Mouse (Mus musculus): ENCODE results near the gene Cd7. TPM values are rescaled to one million over a fixed set of nuclear protein-coding genes. Genes with fewer than 3 reads are reported as not detected.
"Not testable (repeated sequence)": the region's sequence is repeated elsewhere in the genome, so short reads cannot be mapped to it uniquely, and the experiment has no call there.

Cd7 gene
- polyA plus RNA-seq (2015; fragmentation: Nextera tagmentation; extraction: Ambion mirVana): 17.9 and 25.7 TPM in 2 replicates

- peak; percentile 58 for DNase-seq (ENCODE audit: low spot score)
These were observed at the start of gene Cd7 for GRCm38 (mm10) chr11:121039302-121039701. Gene Cd7, minus strand, starts transcription at chr11:121039418.

- no peak for DNase-seq (ENCODE audit: low spot score)
These were observed 49.8 kb upstream of the Cd7 start for GRCm38 (mm10) chr11:121088997-121089396.

- no peak for DNase-seq (ENCODE audit: low spot score)
These were observed 47.1 kb upstream of the Cd7 start for GRCm38 (mm10) chr11:121086296-121086695.

GRCm38 (mm10) chr11:121085181-121085580 lies 46.0 kb upstream of the Cd7 start:
- DNase-seq (ENCODE audit: low spot score): no peak

- peak; percentile 11 for DNase-seq (ENCODE audit: low spot score)
These were observed 43.8 kb upstream of the Cd7 start for GRCm38 (mm10) chr11:121082857-121083500.

- no peak for DNase-seq (ENCODE audit: low spot score)
These were observed 43.0 kb upstream of the Cd7 start for GRCm38 (mm10) chr11:121082250-121082649.

GRCm38 (mm10) chr11:121081120-121081519 lies 41.9 kb upstream of the Cd7 start, which contains the start of gene Sectm1a:
Gene Sectm1a, minus strand, starts transcription at chr11:121081220.
- no peak for DNase-seq (ENCODE audit: low spot score)

GRCm38 (mm10) chr11:121080330-121080729 lies 41.1 kb upstream of the Cd7 start:
- no peak for DNase-seq (ENCODE audit: low spot score)

- no peak for DNase-seq (ENCODE audit: low spot score)
These were observed 36.4 kb upstream of the Cd7 start for GRCm38 (mm10) chr11:121075655-121076054.

- DNase-seq (ENCODE audit: low spot score): not testable (repeated sequence)
These were observed 30.4 kb upstream of the Cd7 start for GRCm38 (mm10) chr11:121069662-121070061.

- DNase-seq (ENCODE audit: low spot score): no peak
These were observed 28.7 kb upstream of the Cd7 start for GRCm38 (mm10) chr11:121067895-121068294.

GRCm38 (mm10) chr11:121064197-121064596 lies 25.0 kb upstream of the Cd7 start:
- DNase-seq (ENCODE audit: low spot score): no peak

- DNase-seq (ENCODE audit: low spot score): no peak
These were observed 24.2 kb upstream of the Cd7 start, which contains the start of gene Sectm1b for GRCm38 (mm10) chr11:121063379-121063778. Gene Sectm1b, minus strand, starts transcription at chr11:121063569.

- DNase-seq (ENCODE audit: low spot score): no peak
These were observed 22.4 kb upstream of the Cd7 start for GRCm38 (mm10) chr11:121061615-121062014.

- not testable (repeated sequence) for DNase-seq (ENCODE audit: low spot score)
These were observed 21.3 kb upstream of the Cd7 start for GRCm38 (mm10) chr11:121060401-121061067.

- no peak for DNase-seq (ENCODE audit: low spot score)
These were observed 20.3 kb upstream of the Cd7 start for GRCm38 (mm10) chr11:121059471-121059870.

GRCm38 (mm10) chr11:121058956-121059355 lies 19.7 kb upstream of the Cd7 start:
- no peak for DNase-seq (ENCODE audit: low spot score)

- DNase-seq (ENCODE audit: low spot score): no peak
These were observed 18.9 kb upstream of the Cd7 start for GRCm38 (mm10) chr11:121058122-121058521.

- DNase-seq (ENCODE audit: low spot score): no peak
These were observed 17.5 kb upstream of the Cd7 start for GRCm38 (mm10) chr11:121056536-121057236.

GRCm38 (mm10) chr11:121053536-121053935 lies 14.3 kb upstream of the Cd7 start:
- peak; percentile 79 for DNase-seq (ENCODE audit: low spot score)

GRCm38 (mm10) chr11:121052387-121052786 lies 13.2 kb upstream of the Cd7 start:
- no peak for DNase-seq (ENCODE audit: low spot score)

- DNase-seq (ENCODE audit: low spot score): no peak
These were observed 12.6 kb upstream of the Cd7 start for GRCm38 (mm10) chr11:121051793-121052192.

All from thymus, postnatal 0 days (tissue).